Mouse (Mus musculus) neural tube, embryonic 12.5 days (tissue): ENCODE measurements at regions not wholly inside any gene's neighbourhood (a gene's known extent, or its start where the extent isn't known, plus 50 kb on each side); places are given as distances from the start of the nearest gene placed in this dataset.

Experiments used
- ATAC-seq: fragments of 200-750 bp; cut with Nextera tagmentation; 2 replicates; pipeline ENCODE4 v1.8.0; 2017; ENCODE audit warnings: low read depth, mild to moderate bottlenecking, moderate TSS enrichment, moderate library complexity; ENCODE audit not compliant: low FRiP score
- H3K27ac ChIP-seq: fragments of 300-500 bp; sonication (generic); 2 replicates; pipeline ENCODE4 v1.5.1; 2016
- H3K27me3 ChIP-seq: fragments of 300-500 bp; sonication (generic); replicated peaks from 2 replicates; pipeline ENCODE4 v1.6.1; 2016; ENCODE audit warnings: mild to moderate bottlenecking
- H3K36me3 ChIP-seq: fragments of 300-500 bp; sonication (generic); 2 replicates; pipeline ENCODE4 v1.6.1; 2016; ENCODE audit warnings: mild to moderate bottlenecking
- H3K4me1 ChIP-seq: fragments of 300-500 bp; sonication (generic); 2 replicates; pipeline ENCODE4 v1.6.1; 2016
- H3K4me2 ChIP-seq: fragments of 300-500 bp; sonication (generic); replicated peaks from 2 replicates; pipeline ENCODE4 v1.6.1; 2016; ENCODE audit warnings: mild to moderate bottlenecking
- H3K4me3 ChIP-seq: fragments of 300-500 bp; sonication (generic); 2 replicates; pipeline ENCODE4 v1.5.1; 2016
- H3K9ac ChIP-seq: fragments of 300-500 bp; sonication (generic); 2 replicates; pipeline ENCODE4 v1.6.1; 2016; ENCODE audit warnings: mild to moderate bottlenecking
- H3K9me3 ChIP-seq: fragments of 300-500 bp; sonication (generic); 2 replicates; pipeline ENCODE4 v1.6.1; 2016; ENCODE audit warnings: mild to moderate bottlenecking
- WGBS: fragments of 180-500 bp; shearing (Covaris S2); methylation state at CpG from one replicate; pipeline ENCODE4 v1.1.7; 2016; 5-methylcytosine and 5-hydroxymethylcytosine counted together

- Histone ChIP-seq H3K9me3 (no peaks in the 10 kb centered on the region), H3K27me3 (no peaks in the 10 kb centered on the region), H3K4me2 (no peak overlapping the region), H3K4me3 (no peak overlapping the region), H3K27ac (no peak overlapping the region), H3K9ac (no peak overlapping the region), H3K36me3 (no peaks in the 10 kb centered on the region), H3K4me1 (peaks cover 6% of the 10 kb centered on the region; the same call in 1 of the 2 replicates)
- 72% methylated on average over 5 of the region's 5 CpGs for WGBS
- no peak for ATAC-seq
These were observed 203.1 kb upstream of the Gm9833 start for GRCm38 (mm10) chr3:9884691-9885354.

DNA sequence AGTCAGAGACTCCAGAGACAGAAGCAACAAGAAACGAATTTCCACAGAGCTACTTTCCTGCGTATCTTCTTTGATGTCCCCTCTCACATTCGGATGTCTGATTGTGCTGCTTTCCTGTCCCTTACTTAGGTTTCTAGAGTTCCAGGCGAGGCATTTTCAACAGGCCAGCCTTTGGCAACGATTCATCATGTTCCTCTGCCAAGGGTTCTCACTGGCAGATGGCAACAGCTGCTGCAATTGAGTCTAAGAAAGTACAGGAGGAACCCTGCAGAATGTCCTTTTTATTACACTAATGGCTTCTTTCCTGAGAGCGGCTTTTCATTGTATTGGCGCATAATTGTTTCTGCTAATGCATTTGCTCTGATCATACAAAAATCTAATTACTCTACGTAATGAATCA is 202.3 kb upstream of the Gm9833 start:
- Histone ChIP-seq H3K9me3 (no peaks in the 10 kb centered on the region), H3K27ac (no peak overlapping the region), H3K4me2 (no peak overlapping the region), H3K9ac (no peak overlapping the region), H3K4me1 (peaks cover 6% of the 10 kb centered on the region; the same call in 1 of the 2 replicates), H3K36me3 (no peaks in the 10 kb centered on the region), H3K27me3 (no peaks in the 10 kb centered on the region), H3K4me3 (no peak overlapping the region)
- WGBS = 50% methylated on average over 8 of the region's 8 CpGs
- 0 out of 2 replicates have a peak, but pooled peaks have one; percentile 29 for ATAC-seq

DNA sequence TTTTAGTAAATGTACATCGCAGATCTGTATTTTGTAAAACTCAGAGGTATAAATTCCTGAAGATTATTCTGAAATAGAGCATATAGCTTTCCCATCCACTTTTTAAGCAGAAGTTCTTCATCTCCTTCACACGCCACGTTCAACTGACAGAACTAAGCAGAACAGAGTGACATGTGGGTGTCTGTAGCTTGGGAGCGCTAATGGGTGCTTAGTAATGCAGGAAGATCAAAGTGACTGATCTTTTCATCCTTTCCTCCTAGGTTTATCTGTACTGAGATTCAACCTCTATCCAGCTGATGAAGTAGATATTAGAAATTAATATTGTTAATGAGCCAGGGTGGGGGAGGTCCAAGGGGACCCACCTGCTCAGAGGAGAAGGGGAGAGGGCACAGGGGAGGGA is 201.8 kb upstream of the Gm9833 start:
- Histone ChIP-seq H3K9ac (no peak overlapping the region), H3K36me3 (no peaks in the 10 kb centered on the region), H3K27ac (no peak overlapping the region), H3K4me3 (no peak overlapping the region), H3K9me3 (no peaks in the 10 kb centered on the region), H3K27me3 (no peaks in the 10 kb centered on the region), H3K4me1 (peaks cover 6% of the 10 kb centered on the region; the same call in 1 of the 2 replicates), H3K4me2 (no peak overlapping the region)
- WGBS = 81% methylated on average over 4 of the region's 4 CpGs
- ATAC-seq = no peak

GRCm38 (mm10) chr3:9886765-9887626 is 200.9 kb upstream of the Gm9833 start:
- no peak overlapping the region for H3K9ac ChIP-seq
- H3K9me3 ChIP-seq = no peaks in the 10 kb centered on the region
- peaks cover 6% of the 10 kb centered on the region; the same call in 1 of the 2 replicates for H3K4me1 ChIP-seq
- 0 out of 2 replicates have a peak, but pooled peaks have one; percentile 21 for ATAC-seq
- H3K36me3 ChIP-seq = no peaks in the 10 kb centered on the region
- no peak overlapping the region for H3K4me2 ChIP-seq
- WGBS = 79% methylated on average over 10 of the region's 10 CpGs
- no peak overlapping the region for H3K4me3 ChIP-seq
- no peaks in the 10 kb centered on the region for H3K27me3 ChIP-seq
- H3K27ac ChIP-seq = no peak overlapping the region

DNA sequence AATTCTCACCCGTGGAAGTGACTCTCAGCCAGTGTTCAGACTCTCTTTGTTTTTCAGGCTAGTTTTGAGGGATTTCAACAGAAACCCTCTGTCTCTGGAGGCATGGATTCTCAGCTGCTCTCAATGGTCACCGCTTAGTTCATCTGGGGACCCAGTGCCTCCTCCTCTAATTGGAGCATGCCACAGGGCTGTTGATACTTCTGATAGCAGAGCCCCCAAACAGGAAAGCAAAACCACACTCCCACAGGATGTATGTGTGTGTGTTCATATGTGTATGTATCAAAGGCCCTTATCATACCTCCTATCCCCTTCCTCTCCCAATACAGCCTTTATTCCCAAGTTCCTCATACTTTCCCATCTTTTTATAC is 200.3 kb upstream of the Gm9833 start:
- no peaks in the 10 kb centered on the region for H3K9me3 ChIP-seq
- WGBS = 78% methylated on average over 2 of the region's 2 CpGs
- H3K36me3 ChIP-seq = no peaks in the 10 kb centered on the region
- no peaks in the 10 kb centered on the region for H3K27me3 ChIP-seq
- H3K9ac ChIP-seq = no peak overlapping the region
- H3K27ac ChIP-seq = no peak overlapping the region
- ATAC-seq = no peak
- H3K4me1 ChIP-seq = peaks cover 6% of the 10 kb centered on the region; the same call in 1 of the 2 replicates
- H3K4me3 ChIP-seq = no peak overlapping the region
- H3K4me2 ChIP-seq = no peak overlapping the region

- Histone ChIP-seq H3K4me2 (no peak overlapping the region), H3K27me3 (no peaks in the 10 kb centered on the region), H3K4me1 (peaks cover 6% of the 10 kb centered on the region; the same call in 1 of the 2 replicates), H3K36me3 (no peaks in the 10 kb centered on the region), H3K27ac (no peak overlapping the region), H3K9me3 (no peaks in the 10 kb centered on the region), H3K9ac (no peak overlapping the region), H3K4me3 (no peak overlapping the region)
- ATAC-seq = no peak
- WGBS = 89% methylated on average over 5 of the region's 5 CpGs
These were observed 199.9 kb upstream of the Gm9833 start for GRCm38 (mm10) chr3:9888051-9888450.

DNA sequence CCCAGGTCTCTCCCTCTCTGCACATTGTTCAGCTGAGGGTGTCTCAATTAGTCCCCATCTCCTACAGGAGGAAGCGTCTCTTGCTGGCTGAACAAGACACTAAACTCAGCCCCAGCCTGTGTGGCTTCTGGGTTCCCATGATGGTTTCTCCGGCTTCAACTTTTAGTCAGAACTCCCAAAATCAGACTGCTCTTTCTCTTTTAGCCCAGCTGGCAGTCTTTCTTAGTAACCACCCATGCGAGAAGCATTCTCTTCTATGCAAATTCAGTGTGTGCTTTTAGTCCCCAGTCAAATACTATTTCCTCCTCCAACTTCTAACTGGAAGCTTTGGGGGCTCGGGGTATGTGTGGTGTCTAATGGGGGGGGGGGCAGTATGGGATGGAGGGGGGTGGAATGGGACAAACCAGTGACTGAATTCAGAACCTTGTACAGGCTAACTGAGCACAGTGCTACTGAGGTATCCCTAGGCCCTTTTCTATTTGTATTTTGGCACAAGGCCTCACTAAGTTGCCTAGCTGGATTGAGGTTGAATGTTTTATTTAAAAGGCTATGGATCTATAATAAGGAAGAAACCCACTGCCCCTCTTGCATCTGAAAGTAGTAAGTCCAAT is 194.9 kb upstream of the Gm9833 start:
- Histone ChIP-seq H3K27me3 (no peaks in the 10 kb centered on the region), H3K4me1 (no peaks in the 10 kb centered on the region), H3K4me2 (no peak overlapping the region), H3K4me3 (no peak overlapping the region), H3K9me3 (no peaks in the 10 kb centered on the region), H3K36me3 (no peaks in the 10 kb centered on the region), H3K9ac (no peak overlapping the region), H3K27ac (no peak overlapping the region)
- no peak for ATAC-seq
- 50% methylated on average over 4 of the region's 4 CpGs for WGBS

DNA sequence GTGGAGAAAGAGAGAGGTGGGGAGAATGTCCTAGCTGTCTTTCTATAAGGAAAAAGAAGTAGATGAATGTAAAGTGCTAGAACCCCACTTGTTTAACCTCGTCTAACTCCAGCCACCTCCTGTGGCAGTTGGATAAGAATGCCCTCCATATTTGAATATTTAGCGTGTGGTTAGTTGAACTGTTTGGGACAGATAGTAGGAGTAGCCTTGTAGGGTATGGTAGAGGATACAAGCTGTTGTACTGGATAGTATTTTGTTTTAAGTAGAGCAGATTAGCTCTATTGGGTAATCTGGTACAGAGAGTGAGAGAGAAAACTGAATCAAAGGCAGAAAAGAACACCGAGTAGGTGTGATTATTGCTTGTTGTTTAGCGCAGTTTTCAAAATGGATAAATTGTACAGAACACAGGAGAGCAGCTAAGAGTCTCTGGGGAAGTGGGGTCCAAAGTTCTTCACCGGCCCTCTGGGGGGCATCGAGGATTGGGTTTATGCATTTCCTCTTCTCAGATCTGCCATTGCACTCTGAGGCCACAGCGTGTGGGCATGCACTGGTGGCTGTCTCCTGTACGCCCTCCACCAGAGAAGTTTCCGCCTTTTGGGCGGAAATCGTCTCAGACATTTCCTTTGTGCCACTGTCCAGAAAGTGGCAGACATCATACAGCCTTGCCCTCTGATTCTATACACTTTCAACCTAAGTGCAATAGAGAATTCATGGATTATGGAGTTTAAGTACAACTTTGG is 192.3 kb upstream of the Gm9833 start:
- no peaks in the 10 kb centered on the region for H3K27me3 ChIP-seq
- no peak overlapping the region for H3K4me3 ChIP-seq
- no peaks in the 10 kb centered on the region for H3K36me3 ChIP-seq
- H3K9ac ChIP-seq = no peak overlapping the region
- no peak for ATAC-seq
- H3K9me3 ChIP-seq = no peaks in the 10 kb centered on the region
- no peak overlapping the region for H3K27ac ChIP-seq
- 92% methylated on average over 11 of the region's 11 CpGs for WGBS
- no peak overlapping the region for H3K4me2 ChIP-seq
- H3K4me1 ChIP-seq = no peaks in the 10 kb centered on the region

DNA sequence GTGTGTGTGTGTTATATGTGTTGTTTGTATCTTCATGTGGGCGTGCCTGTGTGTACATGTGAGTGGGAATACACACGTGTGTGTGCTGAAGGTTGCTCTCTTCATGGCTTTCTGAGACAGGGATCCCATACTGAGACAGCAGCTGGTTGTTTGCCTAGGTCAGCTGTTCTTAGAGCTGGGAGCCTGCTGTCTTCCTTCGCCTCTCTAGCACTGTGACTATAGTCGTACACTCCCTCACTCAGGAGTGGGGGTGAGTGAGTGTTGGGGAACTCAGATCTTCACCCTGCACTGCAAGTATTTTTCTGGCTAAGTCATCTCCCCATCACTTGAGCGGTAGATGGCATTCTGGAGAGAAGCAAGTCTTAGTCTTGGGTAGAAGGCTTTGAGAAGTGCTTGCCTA is 191.6 kb upstream of the Gm9833 start:
- WGBS = 82% methylated on average over 5 of the region's 5 CpGs
- Histone ChIP-seq H3K27ac (no peak overlapping the region), H3K4me3 (no peak overlapping the region)

DNA sequence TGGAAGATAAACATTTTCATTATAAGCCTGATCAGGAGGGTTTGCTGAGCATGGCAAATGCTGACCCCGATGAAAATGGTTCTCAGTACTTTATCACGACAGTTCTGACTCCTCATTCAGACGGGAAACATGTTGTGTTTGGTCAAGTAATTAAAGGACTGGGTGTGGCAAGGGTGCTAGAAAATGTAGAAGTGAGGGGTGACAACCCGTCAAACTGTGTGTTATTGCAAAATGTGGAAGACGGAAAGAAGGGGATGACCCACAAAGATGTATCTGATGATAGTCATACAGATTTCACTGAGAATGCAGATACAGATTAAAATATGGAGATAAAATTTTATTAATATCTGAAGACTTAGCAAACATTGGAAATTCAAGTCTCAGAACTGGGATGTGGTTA is 186.2 kb upstream of the Gm9833 start:
- ATAC-seq = no peak
- H3K4me1 ChIP-seq = no peaks in the 10 kb centered on the region
- H3K27me3 ChIP-seq = no peaks in the 10 kb centered on the region
- no peaks in the 10 kb centered on the region for H3K9me3 ChIP-seq
- no peaks in the 10 kb centered on the region for H3K36me3 ChIP-seq
- H3K4me2 ChIP-seq = no peak overlapping the region
- H3K27ac ChIP-seq = no peak overlapping the region
- 84% methylated on average over 5 of the region's 5 CpGs for WGBS
- no peak overlapping the region for H3K4me3 ChIP-seq
- no peak overlapping the region for H3K9ac ChIP-seq

More for the DNA sequence above, 191.6 kb upstream of the Gm9833 start:
- Histone ChIP-seq H3K36me3 (no peaks in the 10 kb centered on the region), H3K4me2 (no peak overlapping the region), H3K9ac (no peak overlapping the region), H3K9me3 (no peaks in the 10 kb centered on the region), H3K4me1 (no peaks in the 10 kb centered on the region), H3K27me3 (no peaks in the 10 kb centered on the region)
- ATAC-seq = no peak

DNA sequence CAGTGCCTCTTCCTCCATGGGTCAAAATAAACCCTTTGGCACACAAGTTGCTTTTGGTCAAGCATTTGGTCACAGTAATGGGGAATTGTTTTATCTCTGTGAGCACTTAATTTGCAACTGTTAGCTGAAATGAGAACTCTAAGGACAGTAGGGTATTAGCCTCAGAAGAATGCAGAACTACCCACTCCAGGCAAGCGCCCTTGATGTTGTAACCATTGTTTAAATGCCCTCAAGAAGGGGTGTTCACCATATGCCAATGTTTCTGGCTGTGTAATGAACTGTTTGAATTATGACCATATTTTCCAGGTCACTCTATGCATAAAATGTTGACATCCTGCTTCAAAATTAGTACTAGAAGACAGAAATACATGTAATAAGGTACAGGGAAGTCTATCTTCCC is 174.6 kb upstream of the Gm9833 start:
- H3K27ac ChIP-seq = no peak overlapping the region
- H3K9me3 ChIP-seq = no peaks in the 10 kb centered on the region
- H3K27me3 ChIP-seq = no peaks in the 10 kb centered on the region
- H3K4me3 ChIP-seq = no peak overlapping the region
- no peak overlapping the region for H3K4me2 ChIP-seq
- no peak overlapping the region for H3K9ac ChIP-seq
- WGBS = 83% methylated on average over 1 of the region's 1 CpGs
- H3K36me3 ChIP-seq = no peaks in the 10 kb centered on the region
- H3K4me1 ChIP-seq = no peaks in the 10 kb centered on the region
- no peak for ATAC-seq
